Comparison of ENCODE assay signal across 11 mouse cellular contexts in the genomic region with DNA sequence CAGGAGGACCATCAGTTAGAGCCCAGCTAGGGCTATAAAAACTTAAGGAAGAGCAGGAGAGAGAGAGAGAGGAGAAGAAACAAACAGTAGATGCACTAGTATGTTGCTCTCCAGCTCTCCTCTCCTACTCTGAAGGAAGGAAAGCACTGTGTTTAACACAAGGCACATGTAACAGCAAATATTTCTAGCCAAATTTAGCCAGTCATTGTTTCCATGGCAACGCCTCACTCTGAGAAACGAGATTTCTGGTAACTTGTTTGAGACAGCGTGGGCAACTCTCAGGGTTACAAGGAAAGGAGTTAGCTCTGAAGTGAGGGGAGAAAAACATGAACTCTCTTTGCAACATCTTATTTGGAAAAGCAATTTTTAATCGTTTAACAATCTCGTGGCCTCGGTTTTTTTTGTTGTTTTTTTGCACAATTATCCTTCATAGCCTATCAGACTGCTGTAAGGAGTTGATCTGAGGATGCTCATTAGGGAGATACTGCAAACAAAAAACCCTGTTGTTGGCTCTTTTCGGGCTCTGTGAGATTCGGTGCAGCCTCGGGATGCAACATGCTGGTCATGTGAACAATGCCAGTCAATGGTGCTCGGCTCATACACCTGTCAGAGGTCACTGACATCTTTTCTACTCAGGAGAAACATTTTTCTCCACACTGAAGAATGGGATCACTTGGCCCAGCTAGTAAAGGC. TPM values are rescaled to one million over a fixed set of nuclear protein-coding genes. Genes with fewer than 3 reads are reported as not detected.
DNase-seq lines count a peak whose midpoint lies in the region; ATAC-seq lines count a peak whose summit lies in the region.
"Had no signal": no experiment of that assay in that cellular context is flagged by ENCODE, and none has a peak within 500 bp of the region (broad histone marks: within the 10 kb centered on the region; RNA-seq: fewer than 3 reads in every experiment).

No protein-coding gene starts in this region.

- no peak overlapping the region for H3K9ac ChIP-seq in forebrain, embryonic 15.5 days (replicated peaks)
- H3K9ac ChIP-seq in forebrain, embryonic 12.5 days, result no peak overlapping the region
- H3K9ac ChIP-seq in kidney, embryonic 16.5 days (replicated peaks; ENCODE audit: low read length), result no peak overlapping the region

- DNase-seq in brain, adult 2 months (ENCODE audit: low read depth, low spot score), result peak; percentile 95
- DNase-seq in frontal cortex, postnatal 36 days (ENCODE audit: low spot score in 2 of 2), result peak; percentile 62 to 95
- DNase-seq in left cerebral cortex, postnatal 25 days (ENCODE audit: low spot score in 2 of 2), result peak; percentile 89 to 97
- DNase-seq in gastrocnemius, postnatal 14 days, result no peak
- DNase-seq in adrenal gland, postnatal 4 days (ENCODE audit: low spot score in 2 of 2), result no peak
- DNase-seq: kidney, adult 18-20 months had no signal

- no peak overlapping the region for H3K4me3 ChIP-seq in forebrain, embryonic 15.5 days
- no peak overlapping the region for H3K4me3 ChIP-seq in forebrain, embryonic 12.5 days (replicated peaks)
- H3K4me3 ChIP-seq in kidney, embryonic 16.5 days (ENCODE audit: low read length), result no peak overlapping the region

- ATAC-seq in forebrain, embryonic 15.5 days (replicated peaks), result peak; percentile 81
- no peak for ATAC-seq in forebrain, embryonic 12.5 days (ENCODE audit: low FRiP score)
- ATAC-seq in kidney, embryonic 16.5 days (ENCODE audit: low FRiP score, low TSS enrichment), result no peak

- 0 out of 2 replicates have a peak overlapping the region, but pooled peaks have one; percentile 2 for H3K4me2 ChIP-seq in forebrain, embryonic 15.5 days (replicated peaks)
- no peak overlapping the region for H3K4me2 ChIP-seq in forebrain, embryonic 12.5 days
- no peak overlapping the region for H3K4me2 ChIP-seq in kidney, embryonic 16.5 days (replicated peaks; ENCODE audit: low read depth, low read length)

- WGBS in forebrain, embryonic 15.5 days, result 24% methylated on average over 10 of the region's 10 CpGs
- WGBS in forebrain, embryonic 12.5 days, result 43% methylated on average over 10 of the region's 10 CpGs
- 72% methylated on average over 10 of the region's 10 CpGs for WGBS in kidney, embryonic 16.5 days

- H3K36me3 ChIP-seq in forebrain, embryonic 15.5 days, result no peaks in the 10 kb centered on the region
- no peaks in the 10 kb centered on the region for H3K36me3 ChIP-seq in forebrain, embryonic 12.5 days (replicated peaks)
- H3K36me3 ChIP-seq in kidney, embryonic 16.5 days (ENCODE audit: insufficient read depth, low read length), result no peaks in the 10 kb centered on the region

- intact Hi-C loops in left cerebral cortex, postnatal 25 days (cut with DNase I), result loop anchor here (5.0 kb wide), 1 partner anchor 108 kb away; no protein-coding TSS in a partner anchor
- intact Hi-C loops in gastrocnemius, postnatal 14 days (cut with DNase I; ENCODE audit: low total_unique reads), result no loop called here

- H3K27ac ChIP-seq in forebrain, embryonic 15.5 days (replicated peaks), result no peak overlapping the region
- H3K27ac ChIP-seq in forebrain, embryonic 12.5 days, result no peak overlapping the region
- H3K27ac ChIP-seq in kidney, embryonic 16.5 days (ENCODE audit: low read length), result no peak overlapping the region
- H3K27ac ChIP-seq: macrophage had no signal

- H3K27me3 ChIP-seq in forebrain, embryonic 15.5 days, result no peaks in the 10 kb centered on the region
- H3K27me3 ChIP-seq in forebrain, embryonic 12.5 days, result no peaks in the 10 kb centered on the region
- H3K27me3 ChIP-seq in kidney, embryonic 16.5 days (ENCODE audit: insufficient read depth, low read length), result no peaks in the 10 kb centered on the region

- H3K4me1 ChIP-seq in forebrain, embryonic 15.5 days, result peaks cover 12% of the 10 kb centered on the region
- peaks cover 9% of the 10 kb centered on the region for H3K4me1 ChIP-seq in forebrain, embryonic 12.5 days
- H3K4me1 ChIP-seq in kidney, embryonic 16.5 days (ENCODE audit: insufficient read depth, low read length), result no peaks in the 10 kb centered on the region

- no peaks in the 10 kb centered on the region for H3K9me3 ChIP-seq in forebrain, embryonic 15.5 days
- no peaks in the 10 kb centered on the region for H3K9me3 ChIP-seq in forebrain, embryonic 12.5 days
- no peaks in the 10 kb centered on the region for H3K9me3 ChIP-seq in kidney, embryonic 16.5 days (ENCODE audit: low read length)

RNA-seq across cellular contexts. Expression of gene Gm17359, which starts 22.3 kb away (rescaled TPM):
- not detected in 2 replicates for polyA plus RNA-seq in forebrain, embryonic 15.5 days (2015; fragmentation: Nextera tagmentation; extraction: Ambion mirVana)
- not detected in 2 replicates for polyA plus RNA-seq in forebrain, embryonic 12.5 days (2016; fragmentation: Nextera tagmentation; extraction: Ambion mirVana)
- not detected for total RNA-seq in left cerebral cortex, postnatal 25 days (2021)
- not detected for total RNA-seq in gastrocnemius, postnatal 14 days (2021)
- not detected in 2 replicates for polyA plus RNA-seq in kidney, embryonic 16.5 days (2015; fragmentation: Nextera tagmentation; extraction: Ambion mirVana)
- not detected for total RNA-seq in adrenal gland, postnatal 4 days (2021)
- total RNA-seq: adrenal gland, postnatal 36 days had no signal
- polyA plus RNA-seq: macrophage had no signal

RNA-seq across cellular contexts. Expression of gene Rapgef2, which starts 27.8 kb away (rescaled TPM):
- polyA plus RNA-seq in forebrain, embryonic 15.5 days (2015; fragmentation: Nextera tagmentation; extraction: Ambion mirVana), result 11.4 and 11.8 TPM in 2 replicates
- polyA plus RNA-seq in forebrain, embryonic 12.5 days (2016; fragmentation: Nextera tagmentation; extraction: Ambion mirVana), result 9.1 and 10.2 TPM in 2 replicates
- total RNA-seq in left cerebral cortex, postnatal 25 days (2021), result 100 to 1,000 TPM; 120 to 126 TPM
- 10 to 100 TPM; 20.5 to 21.0 TPM for total RNA-seq in gastrocnemius, postnatal 14 days (2021)
- 4.0 and 4.9 TPM in 2 replicates for polyA plus RNA-seq in kidney, embryonic 16.5 days (2015; fragmentation: Nextera tagmentation; extraction: Ambion mirVana)
- total RNA-seq in adrenal gland, postnatal 4 days (2021), result 10 to 100 TPM; 33.2 to 35.3 TPM

Comparison
In these comparisons a context has a peak if more than half of its experiments do, and no peak if none do; other contexts are left out.
1. DNase-seq: peak in brain, adult 2 months (single experiment), frontal cortex, postnatal 36 days (2 of 2) and left cerebral cortex, postnatal 25 days (2 of 2); none in gastrocnemius, postnatal 14 days (single experiment) and adrenal gland, postnatal 4 days (0 of 2).